Mouse (Mus musculus) heart, postnatal 0 days (tissue): Measurements from ENCODE around the gene Birc3. TPM values are rescaled to one million over a fixed set of nuclear protein-coding genes. Genes with fewer than 3 reads are reported as not detected.
"Not testable (repeated sequence)": the region's sequence is repeated elsewhere in the genome, so short reads cannot be mapped to it uniquely, and the experiment has no call there.

Source experiments
- ATAC-seq: fragments of 200-750 bp; cut with Nextera tagmentation; 2 replicates; pipeline ENCODE4 v1.8.0; 2017; ENCODE audit warnings: low read depth, moderate number of reproducible peaks, moderate library complexity; ENCODE audit not compliant: insufficient read depth
- DNase-seq: peaks from one replicate; pipeline ENCODE4 v3.0.0-alpha.2; 2016; ENCODE audit warnings: low spot score
- H3K27ac ChIP-seq: fragments of 300-500 bp; sonication (generic); 2 replicates; pipeline ENCODE4 v1.5.1; 2014; ENCODE audit warnings: low read depth, mild to moderate bottlenecking
- H3K27me3 ChIP-seq: fragments of 300-500 bp; sonication (generic); 2 replicates; pipeline ENCODE4 v1.6.1; 2014; ENCODE audit warnings: low read length, mixed read lengths; ENCODE audit not compliant: control insufficient read depth, insufficient read depth
- H3K36me3 ChIP-seq: fragments of 300-500 bp; sonication (generic); replicated peaks from 2 replicates; pipeline ENCODE4 v1.6.1; 2014; ENCODE audit warnings: low read length, mixed read lengths; ENCODE audit not compliant: control insufficient read depth, insufficient read depth
- H3K4me1 ChIP-seq: fragments of 300-500 bp; sonication (generic); 2 replicates; pipeline ENCODE4 v1.6.1; 2014; ENCODE audit warnings: antibody characterized with exemption; ENCODE audit not compliant: control insufficient read depth, insufficient read depth
- H3K4me2 ChIP-seq: fragments of 300-500 bp; sonication (generic); 2 replicates; pipeline ENCODE4 v1.6.1; 2014; ENCODE audit warnings: low read depth, mild to moderate bottlenecking, low read length, moderate library complexity
- H3K4me3 ChIP-seq: fragments of 300-500 bp; sonication (generic); 2 replicates; pipeline ENCODE4 v1.5.1; 2014; ENCODE audit warnings: low read depth, low read length
- H3K9ac ChIP-seq: fragments of 300-500 bp; sonication (generic); replicated peaks from 2 replicates; pipeline ENCODE4 v1.6.1; 2014; ENCODE audit warnings: low read depth, low read length, mixed read lengths
- H3K9me3 ChIP-seq: fragments of 300-500 bp; sonication (generic); replicated peaks from 2 replicates; pipeline ENCODE4 v1.6.1; 2016; ENCODE audit warnings: low read length; ENCODE audit not compliant: control insufficient read depth
- CTCF ChIP-seq: IDR thresholded peaks from 2 replicates; pipeline ENCODE4 v1.5.1; 2016; ENCODE audit warnings: antibody characterized with exemption, control low read depth, low read depth
- EP300 ChIP-seq: IDR thresholded peaks from 2 replicates; pipeline ENCODE4 v1.6.1; 2016; ENCODE audit warnings: antibody characterized with exemption, low read depth
- WGBS: fragments of 180-500 bp; shearing (Covaris S2); extraction: QIAGEN DNeasy Blood & Tissue Kit; methylation state at CpG from one replicate; pipeline ENCODE4 v1.1.7; 2014; 5-methylcytosine and 5-hydroxymethylcytosine counted together
- polyA plus RNA-seq: library from polyadenylated mRNA; unstranded; fragments of >200 nt; fragmentation: Nextera tagmentation; extraction: Ambion mirVana; gene quantifications from 2 replicates; pipeline ENCODE4 v1.2.1, GENCODE M21; 2015
- total RNA-seq: library from RNA; depleted of rRNA; stranded (reverse); fragments of >200 nt; gene quantifications from 2 replicates; pipeline ENCODE4 v1.2.3, GENCODE M21; 2014; ENCODE audit warnings: low replicate concordance

Birc3 gene
- total and polyA plus RNA-seq, 2 experiments from 2014 or later = 3.9 to 7.1 TPM

DNA sequence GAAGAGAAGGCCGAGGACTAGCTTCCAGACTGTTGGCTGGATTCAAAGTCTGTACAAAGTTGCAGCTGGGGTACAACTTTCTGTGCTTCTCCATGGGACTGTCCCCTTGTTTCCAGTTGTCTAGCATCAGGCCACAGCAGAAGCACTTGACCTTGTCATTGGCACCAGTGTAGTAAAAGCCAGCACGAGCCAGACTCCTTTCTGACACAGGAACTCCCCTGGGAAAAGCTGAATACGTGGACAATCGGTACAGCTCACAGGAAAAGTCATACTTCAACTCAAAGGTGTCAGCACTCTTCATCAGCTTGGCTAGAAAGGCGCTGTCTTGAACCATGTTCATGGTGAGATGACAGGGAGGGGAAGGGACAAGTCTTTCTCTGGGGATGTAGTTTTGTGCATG lies 12.0 kb downstream of the Birc3 start:
- 66% methylated on average over 5 of the region's 5 CpGs for WGBS
- TF ChIP-seq CTCF (no peak), EP300 (no peak)
- no peak overlapping the region for H3K27ac ChIP-seq
- H3K9me3 ChIP-seq = 0 out of 2 replicates have a peak, but pooled peaks cover 4% of the 10 kb centered on the region
- no peak overlapping the region for H3K9ac ChIP-seq
- H3K36me3 ChIP-seq = peaks cover 11% of the 10 kb centered on the region
- H3K27me3 ChIP-seq = no peaks in the 10 kb centered on the region
- H3K4me3 ChIP-seq = no peak overlapping the region
- no peak for DNase-seq
- no peaks in the 10 kb centered on the region for H3K4me1 ChIP-seq
- no peak overlapping the region for H3K4me2 ChIP-seq
- ATAC-seq = no peak

DNA sequence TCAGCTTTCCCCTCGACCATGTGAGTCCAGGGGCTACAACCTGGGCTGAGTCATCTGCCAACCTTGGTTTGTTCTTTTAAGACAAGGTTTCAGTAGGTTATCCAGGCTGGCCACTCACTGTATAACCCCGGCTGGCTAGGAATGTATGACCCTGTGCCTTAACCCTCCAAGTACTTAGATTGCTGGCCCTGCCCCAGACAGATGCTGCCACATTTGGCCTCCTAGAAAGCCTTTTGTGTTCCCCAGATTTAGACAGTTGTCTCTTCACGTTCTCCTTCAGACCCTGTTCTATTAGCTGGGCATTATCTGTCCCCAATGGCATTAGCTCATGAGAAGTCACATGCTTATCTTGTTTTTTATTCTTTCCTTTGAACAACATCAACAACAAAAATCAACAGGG lies 17.1 kb downstream of the Birc3 start:
- Histone ChIP-seq H3K9ac (no peak overlapping the region), H3K36me3 (peaks cover 11% of the 10 kb centered on the region), H3K27ac (no peak overlapping the region), H3K4me3 (no peak overlapping the region), H3K27me3 (no peaks in the 10 kb centered on the region), H3K4me1 (no peaks in the 10 kb centered on the region), H3K9me3 (0 out of 2 replicates have a peak, but pooled peaks cover 4% of the 10 kb centered on the region), H3K4me2 (no peak overlapping the region)
- no peak for ATAC-seq
- WGBS = 42% methylated on average over 3 of the region's 3 CpGs
- no peak for TF ChIP-seq CTCF
- no peak for TF ChIP-seq EP300
- DNase-seq = no peak

DNA sequence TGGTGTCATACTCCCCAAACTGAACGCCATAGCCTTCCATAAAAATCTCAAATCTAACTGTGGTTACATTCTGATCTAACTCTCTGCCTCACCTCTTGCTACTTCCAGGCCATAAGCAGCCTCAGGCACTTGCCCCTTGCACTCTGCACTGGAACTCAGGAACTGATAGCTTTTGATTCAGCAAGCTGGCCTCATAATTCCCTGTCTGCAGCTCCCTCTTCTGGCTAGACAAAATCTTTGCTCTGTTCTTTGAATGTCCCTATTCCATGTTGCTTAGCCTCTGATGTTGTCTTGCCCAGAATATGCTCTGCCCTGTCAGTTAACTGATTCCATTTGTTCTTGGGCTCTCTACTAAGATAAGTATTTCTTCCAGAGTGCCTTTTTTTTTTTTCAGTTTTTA lies 17.6 kb downstream of the Birc3 start:
- Histone ChIP-seq H3K36me3 (peaks cover 7% of the 10 kb centered on the region), H3K4me2 (no peak overlapping the region), H3K9ac (no peak overlapping the region), H3K4me3 (no peak overlapping the region), H3K4me1 (no peaks in the 10 kb centered on the region), H3K27ac (no peak overlapping the region), H3K9me3 (0 out of 2 replicates have a peak, but pooled peaks cover 4% of the 10 kb centered on the region), H3K27me3 (no peaks in the 10 kb centered on the region)
- WGBS = 24% methylated on average over 1 of the region's 1 CpGs
- ATAC-seq = peak; percentile 51
- TF ChIP-seq CTCF = peak; percentile 65
- no peak for TF ChIP-seq EP300
- peak; percentile 65 for DNase-seq

DNA sequence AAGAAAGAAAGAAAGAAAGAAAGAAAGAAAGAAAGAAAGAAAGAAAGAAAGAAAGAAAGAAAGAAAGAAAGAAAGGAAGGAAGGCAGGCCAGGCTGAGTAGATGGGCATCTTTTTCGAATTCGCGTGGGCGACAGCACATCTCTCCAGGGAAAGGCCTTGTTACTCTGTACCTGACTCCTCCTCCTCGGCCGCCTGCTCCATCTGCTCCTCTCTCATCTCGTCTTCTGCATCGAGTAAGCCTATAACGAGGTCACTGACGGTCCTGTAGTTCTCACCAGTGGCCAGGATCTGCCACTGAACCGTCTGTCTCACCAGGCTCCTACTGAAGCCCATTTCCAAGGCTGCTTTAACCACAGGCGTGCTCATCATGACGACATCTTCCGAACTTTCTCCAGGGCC lies 18.8 kb downstream of the Birc3 start:
- not testable (repeated sequence) for H3K9me3 ChIP-seq, H3K4me3 ChIP-seq, H3K36me3 ChIP-seq, H3K4me2 ChIP-seq, H3K4me1 ChIP-seq, H3K27me3 ChIP-seq, H3K9ac ChIP-seq, ATAC-seq, DNase-seq, H3K27ac ChIP-seq
- 79% methylated on average over 14 of the region's 14 CpGs for WGBS

DNA sequence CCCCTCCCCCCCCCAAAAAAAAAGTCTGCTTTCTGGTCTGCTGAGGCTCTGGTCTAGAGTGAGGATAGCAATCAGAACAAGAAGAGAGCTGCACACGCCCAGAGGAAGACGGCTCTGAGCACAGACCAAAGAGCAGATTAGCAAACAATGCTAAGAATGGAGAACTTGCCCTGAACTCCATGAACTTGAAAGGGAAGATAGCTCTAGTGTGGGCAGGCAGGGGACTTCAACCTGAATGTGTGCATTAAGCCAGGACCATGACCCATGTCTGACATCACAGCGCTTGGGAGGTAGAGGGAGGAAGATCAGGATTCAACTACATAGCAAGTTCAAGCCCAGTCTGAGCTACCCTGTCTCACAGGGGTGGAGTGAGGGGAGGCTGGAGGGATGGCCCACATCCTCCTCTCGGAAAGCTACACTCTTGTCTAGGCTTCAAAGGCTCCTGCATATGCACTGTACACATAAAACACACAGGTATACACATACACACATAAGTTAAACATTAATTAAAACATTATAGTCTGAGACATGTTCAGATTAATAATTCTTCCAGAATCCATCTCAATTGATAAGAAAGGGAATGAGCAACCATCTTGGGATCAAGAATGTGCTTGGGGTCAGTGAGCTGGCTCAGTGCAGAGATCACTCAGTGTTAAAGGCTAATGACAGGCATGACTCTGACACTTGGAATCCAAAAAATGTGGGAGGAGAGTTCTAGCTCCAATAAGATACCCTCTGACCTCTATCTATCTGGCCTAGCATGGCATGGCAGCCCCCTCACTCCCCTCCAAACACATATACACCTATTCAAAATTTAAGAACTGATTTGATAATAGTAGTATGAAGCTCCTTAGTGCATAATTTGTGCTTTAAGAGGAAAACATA lies 20.4 kb downstream of the Birc3 start:
- no peak for DNase-seq
- 66% methylated on average over 4 of the region's 4 CpGs for WGBS
- no peak for ATAC-seq

More for the DNA sequence above, 20.4 kb downstream of the Birc3 start:
- H3K4me3 ChIP-seq = no peak overlapping the region
- no peaks in the 10 kb centered on the region for H3K27me3 ChIP-seq
- H3K27ac ChIP-seq = no peak overlapping the region
- H3K4me2 ChIP-seq = no peak overlapping the region
- no peaks in the 10 kb centered on the region for H3K9me3 ChIP-seq
- TF ChIP-seq EP300 = no peak
- TF ChIP-seq CTCF = no peak
- H3K9ac ChIP-seq = no peak overlapping the region
- H3K4me1 ChIP-seq = no peaks in the 10 kb centered on the region
- peaks cover 16% of the 10 kb centered on the region for H3K36me3 ChIP-seq
